Mouse (Mus musculus): ENCODE results near the gene Cd68. TPM values are rescaled to one million over a fixed set of nuclear protein-coding genes. Genes with fewer than 3 reads are reported as not detected.
"Not testable (repeated sequence)": the region's sequence is repeated elsewhere in the genome, so short reads cannot be mapped to it uniquely, and the experiment has no call there.

The Cd68 gene
- polyA plus RNA-seq, 1 experiment from 2014 or later: 43.6 TPM

DNA sequence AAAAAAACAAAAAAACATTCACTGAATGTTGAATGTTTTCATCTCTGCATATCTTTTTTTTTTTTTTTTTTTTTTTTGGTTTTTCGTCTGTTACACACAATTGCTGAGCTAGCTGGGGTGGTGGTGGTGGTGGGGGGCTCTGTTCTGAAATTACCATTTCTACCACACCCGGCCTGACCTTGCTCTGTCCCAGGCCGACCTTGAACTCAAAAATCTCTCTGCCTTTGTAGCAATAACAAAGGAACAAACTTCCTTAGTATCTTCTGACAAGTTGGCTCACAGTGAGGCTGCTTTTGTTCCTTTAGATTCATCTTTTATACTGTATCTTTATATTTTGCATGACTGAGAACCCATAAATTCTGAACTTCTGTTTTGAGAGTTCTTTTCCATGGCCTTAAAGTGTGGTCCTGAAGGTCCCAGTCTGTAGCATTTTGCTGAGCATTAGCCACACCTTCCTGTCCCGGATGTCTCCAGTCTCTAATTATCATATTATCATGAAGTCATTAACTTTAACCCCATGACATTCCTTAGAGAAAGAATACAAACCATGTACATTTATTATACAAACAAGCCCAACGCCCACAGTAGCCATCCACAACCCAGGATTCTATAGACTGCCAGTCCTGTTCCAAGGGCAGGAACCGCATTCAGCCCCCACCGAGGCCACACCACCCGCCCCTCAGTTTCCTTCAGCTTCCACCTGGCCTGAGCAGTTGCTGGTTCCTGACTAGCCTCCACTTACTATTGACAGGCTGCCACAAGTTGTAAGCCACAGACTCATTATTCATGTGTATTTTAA is 38.1 kb upstream of the Cd68 start:
- 48% methylated on average over 8 of the region's 8 CpGs for WGBS
- Histone ChIP-seq H3K9ac (replicated peaks; ENCODE audit: low read depth) (no peak overlapping the region), H3K4me3 (ENCODE audit: low read depth, low read length) (no peak overlapping the region), H3K4me2 (replicated peaks; ENCODE audit: low read depth, low read length) (no peak overlapping the region), H3K27me3 (replicated peaks; ENCODE audit: insufficient read depth, low read length) (no peaks in the 10 kb centered on the region), H3K4me1 (ENCODE audit: insufficient read depth, low read depth, low read length) (no peaks in the 10 kb centered on the region), H3K9me3 (ENCODE audit: low read length) (no peaks in the 10 kb centered on the region), H3K27ac (ENCODE audit: low read length) (no peak overlapping the region), H3K36me3 (ENCODE audit: insufficient read depth, low read length) (no peaks in the 10 kb centered on the region)
- ATAC-seq: no peak
- DNase-seq (ENCODE audit: low spot score): no peak
- TF ChIP-seq CTCF (IDR thresholded peaks at IDR 0.05): no peak
- TF ChIP-seq EP300 (IDR thresholded peaks at IDR 0.05): no peak

DNA sequence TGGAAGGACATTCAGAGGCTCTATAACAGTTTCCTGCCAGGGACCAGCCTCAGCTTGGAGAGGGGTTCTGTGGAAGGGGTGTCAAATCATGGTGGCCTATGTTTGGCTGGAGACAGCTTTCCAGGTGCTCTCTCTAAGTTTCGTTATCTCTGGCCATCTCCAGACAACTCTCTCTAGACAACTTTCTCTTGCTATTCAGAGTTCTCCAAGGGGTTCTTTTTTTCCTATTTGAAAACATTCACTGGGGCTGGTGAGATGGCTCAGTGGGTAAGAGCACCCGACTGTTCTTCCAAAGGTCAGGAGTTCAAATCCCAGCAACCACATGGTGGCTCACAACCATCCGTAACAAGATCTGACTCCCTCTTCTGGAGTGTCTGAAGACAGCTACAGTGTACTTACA is 37.4 kb upstream of the Cd68 start:
- H3K27me3 ChIP-seq (replicated peaks; ENCODE audit: insufficient read depth, low read length); ATAC-seq: not testable (repeated sequence)
- 68% methylated on average over 2 of the region's 3 CpGs for WGBS

DNA sequence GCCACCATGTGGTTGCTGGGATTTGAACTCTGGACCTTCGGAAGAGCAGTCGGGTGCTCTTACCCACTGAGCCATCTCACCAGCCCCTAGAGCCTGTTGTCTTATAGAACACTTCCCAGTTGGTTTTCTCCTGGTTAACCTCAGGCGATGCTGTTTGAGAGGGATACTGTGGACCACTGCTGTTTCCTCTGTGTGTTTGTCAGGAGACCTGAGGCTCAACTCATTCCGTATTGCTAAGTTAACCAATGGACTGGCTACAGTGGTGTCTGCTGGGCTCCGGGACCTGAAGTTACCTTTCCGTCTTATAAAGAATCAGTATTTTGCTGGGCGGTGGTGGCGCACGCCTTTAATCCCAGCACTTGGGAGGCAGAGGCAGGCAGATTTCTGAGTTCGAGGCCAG is 36.9 kb upstream of the Cd68 start:
- WGBS: 92% methylated on average over 9 of the region's 10 CpGs

More for the DNA sequence above, 37.4 kb upstream of the Cd68 start:
- not testable (repeated sequence) for H3K36me3 ChIP-seq (ENCODE audit: insufficient read depth, low read length); H3K9me3 ChIP-seq (ENCODE audit: low read length); H3K4me1 ChIP-seq (ENCODE audit: insufficient read depth, low read depth, low read length); H3K27ac ChIP-seq (ENCODE audit: low read length); H3K4me2 ChIP-seq (replicated peaks; ENCODE audit: low read depth, low read length); H3K4me3 ChIP-seq (ENCODE audit: low read depth, low read length); DNase-seq (ENCODE audit: low spot score); H3K9ac ChIP-seq (replicated peaks; ENCODE audit: low read depth)

DNA sequence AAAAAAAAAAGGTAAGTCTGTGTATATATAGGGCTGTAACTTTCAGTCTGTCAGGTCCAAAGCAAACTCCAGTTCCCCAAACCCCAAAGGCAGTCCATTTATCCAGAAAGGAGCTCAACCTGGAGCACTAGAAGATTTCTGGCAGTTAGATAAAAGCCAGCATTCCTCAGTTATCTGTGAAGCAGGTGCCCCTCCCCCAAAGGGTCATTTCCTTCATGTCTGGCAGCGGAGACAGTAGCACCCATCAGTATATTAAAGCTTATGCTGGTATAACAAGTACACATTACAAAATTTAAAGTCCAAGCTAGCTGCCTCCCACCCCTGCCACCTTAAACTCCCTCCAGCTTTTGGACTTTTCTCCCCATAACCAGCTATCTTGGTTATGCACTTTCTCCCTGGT is 33.6 kb upstream of the Cd68 start:
- peaks cover 7% of the 10 kb centered on the region; the same call in 1 of the 2 replicates for H3K4me1 ChIP-seq (ENCODE audit: insufficient read depth, low read depth, low read length)
- no peak overlapping the region for H3K4me2 ChIP-seq (replicated peaks; ENCODE audit: low read depth, low read length)
- H3K27me3 ChIP-seq (replicated peaks; ENCODE audit: insufficient read depth, low read length): no peaks in the 10 kb centered on the region
- no peaks in the 10 kb centered on the region for H3K36me3 ChIP-seq (ENCODE audit: insufficient read depth, low read length)
- no peak overlapping the region for H3K27ac ChIP-seq (ENCODE audit: low read length)
- H3K9ac ChIP-seq (replicated peaks; ENCODE audit: low read depth): no peak overlapping the region
- ATAC-seq: no peak
- no peak for TF ChIP-seq EP300 (IDR thresholded peaks at IDR 0.05)
- TF ChIP-seq CTCF (IDR thresholded peaks at IDR 0.05): no peak
- no peak overlapping the region for H3K4me3 ChIP-seq (ENCODE audit: low read depth, low read length)
- H3K9me3 ChIP-seq (ENCODE audit: low read length): no peaks in the 10 kb centered on the region
- no peak for DNase-seq (ENCODE audit: low spot score)
- WGBS: 21% methylated on average over 1 of the region's 1 CpGs

More for the DNA sequence above, 36.9 kb upstream of the Cd68 start:
- not testable (repeated sequence) for H3K4me1 ChIP-seq (ENCODE audit: insufficient read depth, low read depth, low read length); DNase-seq (ENCODE audit: low spot score); H3K4me3 ChIP-seq (ENCODE audit: low read depth, low read length); H3K4me2 ChIP-seq (replicated peaks; ENCODE audit: low read depth, low read length); H3K9ac ChIP-seq (replicated peaks; ENCODE audit: low read depth); ATAC-seq; H3K9me3 ChIP-seq (ENCODE audit: low read length); H3K36me3 ChIP-seq (ENCODE audit: insufficient read depth, low read length); H3K27me3 ChIP-seq (replicated peaks; ENCODE audit: insufficient read depth, low read length); H3K27ac ChIP-seq (ENCODE audit: low read length)

DNA sequence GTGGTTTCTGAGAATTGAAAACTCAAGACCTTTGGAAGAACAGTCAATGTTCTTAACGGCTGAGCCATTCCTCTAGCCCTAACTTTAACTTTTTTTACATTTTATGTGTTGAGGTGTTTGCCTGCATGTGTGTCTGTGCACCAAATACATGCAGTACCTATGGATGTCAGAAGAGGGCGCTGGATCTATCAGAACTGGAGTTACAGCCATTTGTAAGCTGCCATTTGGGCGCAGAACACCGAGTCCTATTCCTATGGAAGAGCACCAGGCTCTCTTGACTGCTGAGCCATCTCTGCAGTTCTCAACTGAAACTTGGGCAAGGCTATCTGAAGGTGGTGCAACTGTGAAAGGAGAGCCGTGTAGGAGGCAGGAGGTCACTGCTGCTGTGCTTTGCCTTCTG is 32.6 kb upstream of the Cd68 start:
- no peaks in the 10 kb centered on the region for H3K27me3 ChIP-seq (replicated peaks; ENCODE audit: insufficient read depth, low read length)
- H3K4me1 ChIP-seq (ENCODE audit: insufficient read depth, low read depth, low read length): peaks cover 7% of the 10 kb centered on the region; the same call in 1 of the 2 replicates
- no peak overlapping the region for H3K4me2 ChIP-seq (replicated peaks; ENCODE audit: low read depth, low read length)
- H3K27ac ChIP-seq (ENCODE audit: low read length): no peak overlapping the region
- H3K36me3 ChIP-seq (ENCODE audit: insufficient read depth, low read length): no peaks in the 10 kb centered on the region
- ATAC-seq (no peak), DNase-seq (ENCODE audit: low spot score) (no peak)
- TF ChIP-seq EP300 (IDR thresholded peaks at IDR 0.05): no peak
- peak; percentile 39 for TF ChIP-seq CTCF (IDR thresholded peaks at IDR 0.05)
- no peak overlapping the region for H3K4me3 ChIP-seq (ENCODE audit: low read depth, low read length)
- WGBS: 68% methylated on average over 5 of the region's 5 CpGs
- H3K9me3 ChIP-seq (ENCODE audit: low read length): no peaks in the 10 kb centered on the region
- no peak overlapping the region for H3K9ac ChIP-seq (replicated peaks; ENCODE audit: low read depth)

DNA sequence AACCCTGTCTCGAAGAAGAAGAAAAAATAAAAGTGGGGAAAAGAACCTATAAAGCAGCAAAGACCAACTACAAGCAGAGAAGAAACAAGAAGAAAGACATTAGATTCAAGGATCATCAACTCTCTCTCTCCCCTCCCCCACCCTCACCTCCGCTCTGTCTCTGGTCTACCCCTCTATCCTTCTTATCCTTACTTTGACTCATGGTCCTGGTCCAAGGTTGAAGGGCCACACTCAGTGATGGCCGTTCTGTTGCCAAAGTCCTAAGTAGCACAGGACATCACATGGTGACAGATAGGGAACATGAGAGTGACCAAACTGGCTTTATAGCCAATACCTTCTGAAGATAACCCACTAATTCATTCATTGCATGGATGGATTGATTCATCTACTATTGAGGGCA is 31.4 kb upstream of the Cd68 start:
- H3K4me1 ChIP-seq (ENCODE audit: insufficient read depth, low read depth, low read length): peaks cover 7% of the 10 kb centered on the region; the same call in 1 of the 2 replicates
- H3K27me3 ChIP-seq (replicated peaks; ENCODE audit: insufficient read depth, low read length): no peaks in the 10 kb centered on the region
- ATAC-seq: no peak
- H3K4me3 ChIP-seq (ENCODE audit: low read depth, low read length): no peak overlapping the region
- no peak overlapping the region for H3K27ac ChIP-seq (ENCODE audit: low read length)
- no peaks in the 10 kb centered on the region for H3K36me3 ChIP-seq (ENCODE audit: insufficient read depth, low read length)
- TF ChIP-seq CTCF (IDR thresholded peaks at IDR 0.05): no peak
- no peak for TF ChIP-seq EP300 (IDR thresholded peaks at IDR 0.05)
- no peak overlapping the region for H3K9ac ChIP-seq (replicated peaks; ENCODE audit: low read depth)
- DNase-seq (ENCODE audit: low spot score): no peak
- no peaks in the 10 kb centered on the region for H3K9me3 ChIP-seq (ENCODE audit: low read length)
- no peak overlapping the region for H3K4me2 ChIP-seq (replicated peaks; ENCODE audit: low read depth, low read length)
- WGBS: 85% methylated on average over 3 of the region's 3 CpGs
